Mouse (Mus musculus) stomach, postnatal 0 days (tissue): ENCODE data around the gene Ipo5. TPM values are rescaled to one million over a fixed set of nuclear protein-coding genes. Genes with fewer than 3 reads are reported as not detected.

Source experiments
- ATAC-seq: fragments of 200-750 bp; cut with Nextera tagmentation; 2 replicates; pipeline ENCODE4 v1.8.0; 2017; ENCODE audit not compliant: low FRiP score, low TSS enrichment
- DNase-seq: peaks from one replicate; pipeline ENCODE4 v3.0.0-alpha.2; 2016; ENCODE audit warnings: low spot score
- H3K27ac ChIP-seq: fragments of 300-500 bp; sonication (generic); replicated peaks from 2 replicates; pipeline ENCODE4 v1.5.1; 2014; ENCODE audit warnings: mild to moderate bottlenecking, control low read depth
- H3K27me3 ChIP-seq: fragments of 300-500 bp; sonication (generic); 2 replicates; pipeline ENCODE4 v1.6.1; 2014; ENCODE audit warnings: low read length; ENCODE audit not compliant: control insufficient read depth, insufficient read depth
- H3K36me3 ChIP-seq: fragments of 300-500 bp; sonication (generic); 2 replicates; pipeline ENCODE4 v1.6.1; 2014; ENCODE audit warnings: low read length, mixed read lengths; ENCODE audit not compliant: control insufficient read depth, insufficient read depth
- H3K4me1 ChIP-seq: fragments of 300-500 bp; sonication (generic); replicated peaks from 2 replicates; pipeline ENCODE4 v1.6.1; 2014; ENCODE audit warnings: antibody characterized with exemption; ENCODE audit not compliant: control insufficient read depth, insufficient read depth
- H3K4me2 ChIP-seq: fragments of 300-500 bp; sonication (generic); replicated peaks from 2 replicates; pipeline ENCODE4 v1.6.1; 2014; ENCODE audit warnings: low read depth, mild to moderate bottlenecking, control low read depth, moderate library complexity
- H3K4me3 ChIP-seq: fragments of 300-500 bp; sonication (generic); 2 replicates; pipeline ENCODE4 v1.5.1; 2014; ENCODE audit warnings: low read depth, low read length, control low read depth
- H3K9ac ChIP-seq: fragments of 300-500 bp; sonication (generic); 2 replicates; pipeline ENCODE4 v1.6.1; 2014; ENCODE audit warnings: mild to moderate bottlenecking, low read length, control low read depth, mixed read lengths
- H3K9me3 ChIP-seq: fragments of 300-500 bp; sonication (generic); 2 replicates; pipeline ENCODE4 v1.6.1; 2016; ENCODE audit warnings: low read length; ENCODE audit not compliant: control insufficient read depth
- CTCF ChIP-seq: IDR thresholded peaks from 2 replicates; pipeline ENCODE4 v1.5.1; 2016; ENCODE audit warnings: antibody characterized with exemption, low read depth, mild to moderate bottlenecking, moderate library complexity
- EP300 ChIP-seq: optimal IDR thresholded peaks from 2 replicates; pipeline ENCODE3; 2016; ENCODE audit warnings: antibody characterized with exemption
- WGBS: fragments of 180-500 bp; shearing (Covaris S2); extraction: QIAGEN DNeasy Blood & Tissue Kit; methylation state at CpG from one replicate; pipeline ENCODE4 v1.1.7; 2014; 5-methylcytosine and 5-hydroxymethylcytosine counted together
- polyA plus RNA-seq: library from polyadenylated mRNA; unstranded; fragments of >200 nt; fragmentation: Nextera tagmentation; extraction: Ambion mirVana; gene quantifications from 2 replicates; pipeline ENCODE4 v1.2.1, GENCODE M21; 2015

Gene Ipo5
- polyA plus RNA-seq, 1 experiment from 2014 or later: 31.5 TPM

- no peak overlapping the region for H3K4me3 ChIP-seq
- no peaks in the 10 kb centered on the region for H3K27me3 ChIP-seq
- DNase-seq (no peak), ATAC-seq (no peak)
- 49% methylated on average over 3 of the region's 3 CpGs for WGBS
- no peaks in the 10 kb centered on the region for H3K9me3 ChIP-seq
- no peak overlapping the region for H3K4me2 ChIP-seq
- no peaks in the 10 kb centered on the region for H3K4me1 ChIP-seq
- H3K27ac ChIP-seq: no peak overlapping the region
- no peak overlapping the region for H3K9ac ChIP-seq
- no peaks in the 10 kb centered on the region for H3K36me3 ChIP-seq
- TF ChIP-seq EP300: no peak
- TF ChIP-seq CTCF: peak; percentile 76
Measured at GRCm38 (mm10) chr14:120979559-120979958, 68.5 kb downstream of the Ipo5 start.

GRCm38 (mm10) chr14:120989126-120989525, 78.1 kb downstream of the Ipo5 start:
- WGBS: 65% methylated on average over 6 of the region's 6 CpGs
- DNase-seq: no peak
- Histone ChIP-seq H3K4me2 (no peak overlapping the region), H3K9me3 (no peaks in the 10 kb centered on the region), H3K4me1 (no peaks in the 10 kb centered on the region), H3K27me3 (no peaks in the 10 kb centered on the region), H3K36me3 (no peaks in the 10 kb centered on the region), H3K27ac (no peak overlapping the region), H3K4me3 (no peak overlapping the region), H3K9ac (no peak overlapping the region)
- ATAC-seq: no peak
- TF ChIP-seq CTCF (no peak), EP300 (no peak)

Other genes starting within 250 kb of the Ipo5 start
- 4.6 and 5.8 TPM in 2 replicates for gene Farp1, start 124.0 kb downstream of the Ipo5 start, polyA plus RNA-seq